8 mouse cellular contexts compared by ENCODE assay signal in the genomic region with DNA sequence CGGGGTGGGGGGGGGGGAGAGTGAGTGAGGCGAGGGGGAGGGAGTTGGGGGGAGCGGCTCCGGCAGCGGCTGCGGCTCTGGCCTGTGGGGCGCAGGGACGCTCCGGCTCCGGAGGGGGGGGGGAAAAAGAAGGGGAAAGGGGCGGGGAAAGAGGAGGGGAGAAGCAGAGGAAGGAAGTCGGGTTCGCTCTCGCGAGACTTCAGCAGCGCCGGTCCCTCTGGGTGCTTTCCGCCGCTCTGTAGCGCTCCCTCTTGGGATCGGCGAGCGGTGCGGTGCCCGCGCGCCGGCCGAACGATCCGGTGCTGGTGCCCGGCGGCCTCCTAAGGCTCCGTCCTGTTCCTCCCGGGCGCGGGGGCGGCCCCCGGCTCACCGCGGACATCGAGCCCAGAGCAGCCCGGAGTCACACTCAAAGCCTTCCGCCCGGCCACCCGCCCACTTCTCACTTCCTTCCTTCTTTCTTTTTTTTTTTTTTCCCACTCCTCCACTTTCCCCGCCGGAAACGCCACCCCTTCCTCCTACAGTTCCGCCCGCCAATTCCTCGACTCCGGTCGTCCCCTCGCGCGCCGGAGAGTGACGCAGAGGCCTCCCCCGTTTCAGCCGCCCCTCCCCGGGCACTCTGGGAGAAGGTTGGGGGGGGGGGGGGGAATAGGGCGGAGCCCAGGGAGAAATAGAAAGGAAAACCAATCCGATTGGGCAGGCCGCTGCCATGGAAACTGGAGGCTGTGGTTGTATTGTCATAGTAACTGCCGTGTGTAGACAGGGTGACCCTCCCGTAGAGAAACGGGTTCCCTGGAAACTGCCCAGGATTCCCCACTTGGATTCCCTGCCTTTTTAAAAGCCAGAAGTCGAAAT. TPM values are rescaled to one million over a fixed set of nuclear protein-coding genes. Genes with fewer than 3 reads are reported as not detected.
DNase-seq lines count a peak whose midpoint lies in the region; ATAC-seq lines count a peak whose summit lies in the region.

No protein-coding gene starts in this region.

- peak overlapping the region; percentile 97 for H3K9ac ChIP-seq in heart, embryonic 14.5 days (ENCODE audit: low read length)
- H3K9ac ChIP-seq in liver, embryonic 13.5 days = peak overlapping the region; percentile 96
- peak overlapping the region; percentile 97 for H3K9ac ChIP-seq in stomach, embryonic 16.5 days (ENCODE audit: low read length)

- H3K36me3 ChIP-seq in heart, embryonic 14.5 days (ENCODE audit: control insufficient read depth, insufficient read depth, low read length) = peaks cover 11% of the 10 kb centered on the region; the same call in 1 of the 2 replicates
- peaks cover 6% of the 10 kb centered on the region for H3K36me3 ChIP-seq in liver, embryonic 13.5 days
- H3K36me3 ChIP-seq in stomach, embryonic 16.5 days (ENCODE audit: control insufficient read depth, insufficient read depth, low read length) = no peaks in the 10 kb centered on the region

- no peaks in the 10 kb centered on the region for H3K27me3 ChIP-seq in heart, embryonic 14.5 days (ENCODE audit: control insufficient read depth, insufficient read depth, low read length)
- no peaks in the 10 kb centered on the region for H3K27me3 ChIP-seq in liver, embryonic 13.5 days
- H3K27me3 ChIP-seq in stomach, embryonic 16.5 days (ENCODE audit: control insufficient read depth, insufficient read depth, low read length) = no peaks in the 10 kb centered on the region

- H3K4me3 ChIP-seq in brown adipose tissue, adult 24 weeks (ENCODE audit: insufficient read depth, low read depth, low read length) = peak overlapping the region; percentile 96
- H3K4me3 ChIP-seq in heart, embryonic 14.5 days (ENCODE audit: control insufficient read depth in 1 of 2, insufficient read depth in 1 of 2, low read depth in 1 of 2, low read length in 2 of 2) = peak overlapping the region; percentile 96 to 100
- peak overlapping the region; percentile 95 for H3K4me3 ChIP-seq in liver, embryonic 13.5 days (replicated peaks)
- peak overlapping the region; percentile 94 for H3K4me3 ChIP-seq in stomach, embryonic 16.5 days (replicated peaks; ENCODE audit: low read length)

- 1% methylated on average over 32 of the region's 69 CpGs for WGBS in heart, embryonic 14.5 days
- under 1% methylated on average over 46 of the region's 69 CpGs for WGBS in liver, embryonic 13.5 days (ENCODE audit: insufficient replicate concordance)
- WGBS in stomach, embryonic 16.5 days = under 1% methylated on average over 62 of the region's 69 CpGs

- peak overlapping the region; percentile 98 for H3K27ac ChIP-seq in brown adipose tissue, adult 24 weeks (replicated peaks; ENCODE audit: low read depth, low read length)
- H3K27ac ChIP-seq in heart, embryonic 14.5 days (replicated peaks in 1 of 2; ENCODE audit: control insufficient read depth in 1 of 2, insufficient read depth in 1 of 2, low read depth in 2 of 2, low read length in 2 of 2) = peak overlapping the region; percentile 100
- H3K27ac ChIP-seq in liver, embryonic 13.5 days = peak overlapping the region; percentile 97
- peak overlapping the region; percentile 99 for H3K27ac ChIP-seq in stomach, embryonic 16.5 days (ENCODE audit: low read length)

- peak; percentile 96 for DNase-seq in CD4-positive, CD25-positive, alpha-beta regulatory T cell, adult 2 months (ENCODE audit: low read depth, low spot score)
- DNase-seq in fibroblast of lung, adult 2 months (ENCODE audit: low read depth) = peak; percentile 81
- DNase-seq in kidney, postnatal 14 days = peak; percentile 96
- peak; percentile 87 for DNase-seq in liver, embryonic 13.5 days
- DNase-seq in neural tube, embryonic 10.5 days (ENCODE audit: extremely low spot score, low spot score) = peak; percentile 99

- peak overlapping the region; percentile 98 for H3K4me2 ChIP-seq in heart, embryonic 14.5 days (ENCODE audit: low read length)
- H3K4me2 ChIP-seq in liver, embryonic 13.5 days = peak overlapping the region; percentile 99
- H3K4me2 ChIP-seq in stomach, embryonic 16.5 days (ENCODE audit: low read depth, low read length) = peak overlapping the region; percentile 100

- H3K9me3 ChIP-seq in heart, embryonic 14.5 days (ENCODE audit: control insufficient read depth, low read length) = no peaks in the 10 kb centered on the region
- H3K9me3 ChIP-seq in liver, embryonic 13.5 days (replicated peaks) = no peaks in the 10 kb centered on the region
- no peaks in the 10 kb centered on the region for H3K9me3 ChIP-seq in stomach, embryonic 16.5 days (replicated peaks; ENCODE audit: control insufficient read depth, low read length)

- 0 out of 2 replicates have a peak, but pooled peaks cover 5% of the 10 kb centered on the region for H3K4me1 ChIP-seq in brown adipose tissue, adult 24 weeks (ENCODE audit: control insufficient read depth, insufficient read depth, insufficient read length, low read length)
- peaks cover 0 to 20% of the 10 kb centered on the region in 2 experiments for H3K4me1 ChIP-seq in heart, embryonic 14.5 days (ENCODE audit: control insufficient read depth in 2 of 2, insufficient read depth in 2 of 2, low read length in 2 of 2)
- H3K4me1 ChIP-seq in liver, embryonic 13.5 days (replicated peaks) = peaks cover 35% of the 10 kb centered on the region
- peaks cover 6% of the 10 kb centered on the region; the same call in 1 of the 2 replicates for H3K4me1 ChIP-seq in stomach, embryonic 16.5 days (ENCODE audit: control insufficient read depth, insufficient read depth, low read length)

- ATAC-seq in heart, embryonic 14.5 days (ENCODE audit: insufficient number of reproducible peaks, insufficient read depth, low FRiP score, low read depth) = peak; percentile 90
- ATAC-seq in liver, embryonic 13.5 days (ENCODE audit: low read depth) = peak; percentile 81
- ATAC-seq in stomach, embryonic 16.5 days (ENCODE audit: insufficient read depth, low FRiP score) = peak; percentile 88

RNA-seq across cellular contexts. Expression of a gene that starts 0.4 kb away (rescaled TPM):
- 12.8 and 18.5 TPM in 2 replicates for polyA plus RNA-seq in brown adipose tissue, adult 24 weeks (2012; ENCODE audit: insufficient read depth, insufficient read length, missing spikeins)
- polyA plus RNA-seq in heart, embryonic 14.5 days (2014; fragmentation: Nextera tagmentation; extraction: Ambion mirVana) = 28.2 and 29.1 TPM in 2 replicates
- 9.5 and 12.2 TPM in 2 replicates for polyA plus RNA-seq in liver, embryonic 13.5 days (2015; fragmentation: Nextera tagmentation; extraction: Ambion mirVana)
- polyA plus RNA-seq in stomach, embryonic 16.5 days (2015; fragmentation: Nextera tagmentation; extraction: Ambion mirVana) = 21.7 and 23.1 TPM in 2 replicates

RNA-seq across cellular contexts. Expression of a gene that starts 51.9 kb away (rescaled TPM):
- 0.25 and 1.1 TPM in 2 replicates for polyA plus RNA-seq in brown adipose tissue, adult 24 weeks (2012; ENCODE audit: insufficient read depth, insufficient read length, missing spikeins)
- polyA plus RNA-seq in heart, embryonic 14.5 days (2014; fragmentation: Nextera tagmentation; extraction: Ambion mirVana) = 1.0 and 1.1 TPM in 2 replicates
- polyA plus RNA-seq in liver, embryonic 13.5 days (2015; fragmentation: Nextera tagmentation; extraction: Ambion mirVana) = 0.09 and 0.17 TPM in 2 replicates
- polyA plus RNA-seq in stomach, embryonic 16.5 days (2015; fragmentation: Nextera tagmentation; extraction: Ambion mirVana) = 2.8 and 3.5 TPM in 2 replicates

Comparison
In these comparisons a context has a peak if more than half of its experiments do, and no peak if none do; other contexts are left out.
1. Peak in every context shown above with its lines: DNase-seq, ATAC-seq, H3K4me3 ChIP-seq and H3K27ac ChIP-seq.